Mouse (Mus musculus) midbrain, embryonic 10.5 days (tissue): ENCODE results near the gene Spa17. TPM values are rescaled to one million over a fixed set of nuclear protein-coding genes. Genes with fewer than 3 reads are reported as not detected.

Experiments used
- DNase-seq: peaks from one replicate; pipeline ENCODE4 v3.0.0-alpha.2; 2017; ENCODE audit warnings: low spot score
- H3K27ac ChIP-seq: fragments of 300-500 bp; sonication (generic); replicated peaks from 2 replicates; pipeline ENCODE4 v1.5.1; 2016; ENCODE audit warnings: mild to moderate bottlenecking
- H3K27me3 ChIP-seq: fragments of 300-500 bp; sonication (generic); 2 replicates; pipeline ENCODE4 v1.6.1; 2016; ENCODE audit warnings: low read depth, mild to moderate bottlenecking; ENCODE audit not compliant: poor library complexity, severe bottlenecking
- H3K36me3 ChIP-seq: fragments of 300-500 bp; sonication (generic); 2 replicates; pipeline ENCODE4 v1.6.1; 2016; ENCODE audit warnings: mild to moderate bottlenecking, moderate library complexity
- H3K4me1 ChIP-seq: fragments of 300-500 bp; sonication (generic); 2 replicates; pipeline ENCODE4 v1.6.1; 2016
- H3K4me3 ChIP-seq: fragments of 300-500 bp; sonication (generic); 2 replicates; pipeline ENCODE4 v1.5.1; 2016; ENCODE audit warnings: mild to moderate bottlenecking, moderate library complexity
- H3K9me3 ChIP-seq: fragments of 300-500 bp; sonication (generic); replicated peaks from 2 replicates; pipeline ENCODE4 v1.6.1; 2016; ENCODE audit warnings: mild to moderate bottlenecking
- WGBS: fragments of 180-500 bp; shearing (Covaris S2); methylation state at CpG from one replicate; pipeline ENCODE4 v1.1.7; 2016; 5-methylcytosine and 5-hydroxymethylcytosine counted together
- polyA plus RNA-seq: library from polyadenylated mRNA; unstranded; fragments of >200 nt; fragmentation: Nextera tagmentation; extraction: Ambion mirVana; gene quantifications from 2 replicates; pipeline ENCODE4 v1.2.1, GENCODE M21; 2016

Gene Spa17
- 13.5 and 13.9 TPM in 2 replicates for polyA plus RNA-seq

GRCm38 (mm10) chr9:37613182-37613910, at the start of gene Spa17:
Spa17 (minus strand) TSS chr9:37613722.
- WGBS: under 1% methylated on average over 45 of the region's 45 CpGs

GRCm38 (mm10) chr9:37663210-37663609, 49.7 kb upstream of the Spa17 start:
- DNase-seq: no peak
- H3K27me3 ChIP-seq: no peaks in the 10 kb centered on the region
- H3K4me1 ChIP-seq: no peaks in the 10 kb centered on the region
- H3K36me3 ChIP-seq: no peaks in the 10 kb centered on the region
- H3K27ac ChIP-seq: no peak overlapping the region
- WGBS: 65% methylated on average over 1 of the region's 1 CpGs
- no peak overlapping the region for H3K4me3 ChIP-seq
- H3K9me3 ChIP-seq: no peaks in the 10 kb centered on the region

More at GRCm38 (mm10) chr9:37613182-37613910, at the start of gene Spa17:
- Histone ChIP-seq H3K4me3 (peak within 1 kb of the TSS; percentile 64), H3K27me3 (peaks cover 50% of the 10 kb centered on the region), H3K36me3 (no peaks in the 10 kb centered on the region), H3K4me1 (peaks cover 13% of the 10 kb centered on the region), H3K27ac (peak within 1 kb of the TSS; percentile 88), H3K9me3 (no peaks in the 10 kb centered on the region)
- peak; percentile 89 for DNase-seq

GRCm38 (mm10) chr9:37659413-37659812, 45.9 kb upstream of the Spa17 start:
- H3K4me1 ChIP-seq: peaks cover 20% of the 10 kb centered on the region
- no peaks in the 10 kb centered on the region for H3K9me3 ChIP-seq
- no peak overlapping the region for H3K27ac ChIP-seq
- WGBS: 89% methylated on average over 6 of the region's 6 CpGs
- DNase-seq: no peak
- H3K27me3 ChIP-seq: no peaks in the 10 kb centered on the region
- H3K36me3 ChIP-seq: peaks cover 6% of the 10 kb centered on the region
- H3K4me3 ChIP-seq: no peak overlapping the region

- H3K9me3 ChIP-seq: no peaks in the 10 kb centered on the region
- H3K27me3 ChIP-seq: no peaks in the 10 kb centered on the region
- peak within 1 kb of the TSS; percentile 85 for H3K4me3 ChIP-seq
- DNase-seq: peak; percentile 89
- H3K4me1 ChIP-seq: peaks cover 20% of the 10 kb centered on the region
- peak within 1 kb of the TSS; percentile 93 for H3K27ac ChIP-seq
- WGBS: under 1% methylated on average over 36 of the region's 36 CpGs
- H3K36me3 ChIP-seq: peaks cover 30% of the 10 kb centered on the region
These were observed 43.5 kb upstream of the Spa17 start, which contains the start of gene Tbrg1 for GRCm38 (mm10) chr9:37656931-37657481. Tbrg1 (minus strand) TSS chr9:37657312.

- H3K9me3 ChIP-seq: no peaks in the 10 kb centered on the region
- 3% methylated on average over 10 of the region's 10 CpGs for WGBS
- H3K27ac ChIP-seq: peak overlapping the region; percentile 93
- DNase-seq: peak; percentile 13
- peaks cover 20% of the 10 kb centered on the region for H3K4me1 ChIP-seq
- H3K36me3 ChIP-seq: peaks cover 36% of the 10 kb centered on the region
- no peaks in the 10 kb centered on the region for H3K27me3 ChIP-seq
- peak overlapping the region; percentile 85 for H3K4me3 ChIP-seq
These were observed 42.9 kb upstream of the Spa17 start for GRCm38 (mm10) chr9:37656439-37656881.

GRCm38 (mm10) chr9:37655961-37656360, 42.4 kb upstream of the Spa17 start:
- Histone ChIP-seq H3K36me3 (peaks cover 41% of the 10 kb centered on the region), H3K27me3 (no peaks in the 10 kb centered on the region), H3K4me1 (peaks cover 20% of the 10 kb centered on the region), H3K27ac (no peak overlapping the region), H3K4me3 (peak overlapping the region; percentile 85), H3K9me3 (no peaks in the 10 kb centered on the region)
- 69% methylated on average over 8 of the region's 8 CpGs for WGBS
- DNase-seq: no peak

- Histone ChIP-seq H3K4me1 (peaks cover 20% of the 10 kb centered on the region), H3K4me3 (no peak overlapping the region), H3K9me3 (no peaks in the 10 kb centered on the region), H3K36me3 (peaks cover 62% of the 10 kb centered on the region), H3K27ac (no peak overlapping the region), H3K27me3 (no peaks in the 10 kb centered on the region)
- WGBS: 85% methylated on average over 5 of the region's 5 CpGs
- DNase-seq: no peak
These were observed 40.3 kb upstream of the Spa17 start for GRCm38 (mm10) chr9:37653836-37654235.

- no peak overlapping the region for H3K27ac ChIP-seq
- WGBS: 94% methylated on average over 5 of the region's 5 CpGs
- peaks cover 6% of the 10 kb centered on the region; the same call in 1 of the 2 replicates for H3K4me1 ChIP-seq
- H3K27me3 ChIP-seq: no peaks in the 10 kb centered on the region
- no peaks in the 10 kb centered on the region for H3K9me3 ChIP-seq
- peaks cover 79% of the 10 kb centered on the region for H3K36me3 ChIP-seq
- H3K4me3 ChIP-seq: no peak overlapping the region
- no peak for DNase-seq
These were observed 37.1 kb upstream of the Spa17 start for GRCm38 (mm10) chr9:37650639-37651038.

- Histone ChIP-seq H3K27ac (no peak overlapping the region), H3K27me3 (no peaks in the 10 kb centered on the region), H3K4me1 (no peaks in the 10 kb centered on the region), H3K9me3 (no peaks in the 10 kb centered on the region), H3K4me3 (no peak overlapping the region), H3K36me3 (peaks cover 41% of the 10 kb centered on the region)
- WGBS: 87% methylated on average over 3 of the region's 3 CpGs
- DNase-seq: no peak
These were observed 32.7 kb upstream of the Spa17 start for GRCm38 (mm10) chr9:37646246-37646645.

- no peak overlapping the region for H3K27ac ChIP-seq
- no peaks in the 10 kb centered on the region for H3K4me1 ChIP-seq
- H3K4me3 ChIP-seq: no peak overlapping the region
- DNase-seq: no peak
- no peaks in the 10 kb centered on the region for H3K36me3 ChIP-seq
- WGBS: 85% methylated on average over 3 of the region's 3 CpGs
- no peaks in the 10 kb centered on the region for H3K9me3 ChIP-seq
- H3K27me3 ChIP-seq: no peaks in the 10 kb centered on the region
These were observed 25.2 kb upstream of the Spa17 start for GRCm38 (mm10) chr9:37638721-37639120.

GRCm38 (mm10) chr9:37636800-37637542, 23.4 kb upstream of the Spa17 start:
- no peak for DNase-seq

GRCm38 (mm10) chr9:37636335-37636734, 22.8 kb upstream of the Spa17 start:
- Histone ChIP-seq H3K9me3 (no peaks in the 10 kb centered on the region), H3K27me3 (peaks cover 4% of the 10 kb centered on the region; the same call in 1 of the 2 replicates), H3K4me1 (no peaks in the 10 kb centered on the region), H3K27ac (no peak overlapping the region), H3K4me3 (no peak overlapping the region), H3K36me3 (no peaks in the 10 kb centered on the region)
- WGBS: 27% methylated on average over 7 of the region's 7 CpGs
- peak; percentile 46 for DNase-seq

More at GRCm38 (mm10) chr9:37636800-37637542, 23.4 kb upstream of the Spa17 start:
- H3K9me3 ChIP-seq: no peaks in the 10 kb centered on the region
- no peak overlapping the region for H3K4me3 ChIP-seq
- WGBS: 76% methylated on average over 6 of the region's 6 CpGs
- peaks cover 1% of the 10 kb centered on the region; the same call in 1 of the 2 replicates for H3K27me3 ChIP-seq
- no peaks in the 10 kb centered on the region for H3K36me3 ChIP-seq
- no peak overlapping the region for H3K27ac ChIP-seq
- H3K4me1 ChIP-seq: no peaks in the 10 kb centered on the region
